Mouse (Mus musculus) MEL (cell line): Measurements from ENCODE around the gene Megf9. TPM values are rescaled to one million over a fixed set of nuclear protein-coding genes. Genes with fewer than 3 reads are reported as not detected.

Experiments used
- DNase-seq: peaks from one replicate; pipeline ENCODE4 v3.0.0; 2011; ENCODE audit warnings: low read depth, low spot score
- H3K27ac ChIP-seq: 2 replicates; pipeline ENCODE4 v1.5.1; 2012; ENCODE audit warnings: low read depth, mild to moderate bottlenecking, control low read depth, low read length, moderate library complexity; ENCODE audit not compliant: control insufficient read depth
- H3K27me3 ChIP-seq, 2 experiments: fragments of 150-350 bp in 1 of 2; sonication (generic) in 1 of 2; 2 replicates each; pipeline ENCODE4 v1.6.1; 2012; ENCODE audit warnings: low read length in 2 of 2, mild to moderate bottlenecking in 2 of 2, improper control_type of control experiment in 1 of 2, moderate library complexity in 1 of 2; ENCODE audit not compliant: insufficient read depth in 2 of 2, control insufficient read depth in 1 of 2
- H3K36me3 ChIP-seq, 2 experiments: 2 replicates each; pipeline ENCODE4 v1.6.1; 2012 to 2014; ENCODE audit warnings: low read length in 2 of 2, improper control_type of control experiment in 1 of 2, inconsistent platforms in 1 of 2, mild to moderate bottlenecking in 1 of 2; ENCODE audit not compliant: insufficient read depth in 2 of 2, control insufficient read depth in 1 of 2
- H3K4me1 ChIP-seq, 2 experiments: fragments of 150-350 bp in 1 of 2; sonication (generic) in 1 of 2; 2 replicates each; pipeline ENCODE4 v1.6.1; 2012; ENCODE audit warnings: low read length in 2 of 2, improper control_type of control experiment in 1 of 2, mild to moderate bottlenecking in 1 of 2; ENCODE audit not compliant: insufficient read depth in 2 of 2, control insufficient read depth in 1 of 2
- H3K4me3 ChIP-seq, 2 experiments: fragments of 150-350 bp in 1 of 2; sonication (generic) in 1 of 2; 2 replicates each; pipeline ENCODE4 v1.5.1; 2012; ENCODE audit warnings: low read depth in 2 of 2, low read length in 2 of 2, mild to moderate bottlenecking in 2 of 2, moderate library complexity in 2 of 2, control low read depth in 1 of 2, improper control_type of control experiment in 1 of 2; ENCODE audit not compliant: control insufficient read depth in 1 of 2, insufficient read depth in 1 of 2
- H3K79me2 ChIP-seq: 2 replicates; pipeline ENCODE4 v1.6.1; 2012; ENCODE audit warnings: mild to moderate bottlenecking, low read length, moderate library complexity; ENCODE audit not compliant: control insufficient read depth, poor library complexity, insufficient read depth
- H3K9ac ChIP-seq: 2 replicates; pipeline ENCODE4 v1.6.1; 2012; ENCODE audit warnings: low read depth, mild to moderate bottlenecking, control low read depth, low read length, moderate library complexity; ENCODE audit not compliant: control insufficient read depth, poor library complexity, severe bottlenecking
- H3K9me3 ChIP-seq: fragments of 150-350 bp; sonication (generic); replicated peaks from 2 replicates; pipeline ENCODE4 v1.6.1; 2012; ENCODE audit warnings: mild to moderate bottlenecking, low read length, improper control_type of control experiment, moderate library complexity; ENCODE audit not compliant: insufficient read depth
- CHD1 ChIP-seq: IDR thresholded peaks from 2 replicates; pipeline ENCODE4 v1.6.1; 2012; ENCODE audit warnings: low read depth, mild to moderate bottlenecking, inconsistent platforms, low read length, improper control_type of control experiment
- CTCF ChIP-seq, 3 experiments: IDR thresholded peaks in 2 of 3; conservative IDR thresholded peaks in 1 of 3; 2 replicates each; pipeline ENCODE4 v1.5.1; 2011 to 2012; ENCODE audit warnings: low read length in 3 of 3, low read depth in 2 of 3, mild to moderate bottlenecking in 2 of 3, improper control_type of control experiment in 1 of 3, inconsistent platforms in 1 of 3, mixed read lengths in 1 of 3, moderate library complexity in 1 of 3; ENCODE audit not compliant: control insufficient read depth in 1 of 3, insufficient read depth in 1 of 3, poor library complexity in 1 of 3, severe bottlenecking in 1 of 3
- E2F4 ChIP-seq: IDR thresholded peaks from 2 replicates; pipeline ENCODE4 v1.6.1; 2011; ENCODE audit warnings: low read depth, low read length, improper control_type of control experiment, borderline replicate concordance
- ELF1 ChIP-seq: IDR thresholded peaks from 2 replicates; pipeline ENCODE4 v1.6.1; 2014; ENCODE audit warnings: low read depth, mild to moderate bottlenecking, inconsistent platforms, low read length, improper control_type of control experiment, moderate library complexity
- ETS1 ChIP-seq: IDR thresholded peaks from 2 replicates; pipeline ENCODE4 v1.6.1; 2012; ENCODE audit warnings: low read depth, mild to moderate bottlenecking, inconsistent platforms, low read length, improper control_type of control experiment, moderate library complexity
- GABPA ChIP-seq: IDR thresholded peaks from 2 replicates; pipeline ENCODE4 v1.6.1; 2012; ENCODE audit warnings: low read depth, mild to moderate bottlenecking, inconsistent platforms, low read length, improper control_type of control experiment, moderate library complexity
- JUND ChIP-seq: IDR thresholded peaks from 2 replicates; pipeline ENCODE4 v1.6.1; 2011; ENCODE audit warnings: low read depth, mild to moderate bottlenecking, improper control_type of control experiment, low read length
- KAT2A ChIP-seq: conservative IDR thresholded peaks from 2 replicates; pipeline ENCODE4 v1.6.1; 2012; ENCODE audit warnings: low read depth, low read length, improper control_type of control experiment, inconsistent platforms
- MAFK ChIP-seq: IDR thresholded peaks from 2 replicates; pipeline ENCODE4 v1.6.1; 2011; ENCODE audit warnings: low read depth, mild to moderate bottlenecking, low read length, improper control_type of control experiment, borderline replicate concordance
- MAX ChIP-seq: IDR thresholded peaks from 2 replicates; pipeline ENCODE4 v1.6.1; 2011; ENCODE audit warnings: low read length, improper control_type of control experiment
- MAZ ChIP-seq: IDR thresholded peaks from 2 replicates; pipeline ENCODE4 v1.6.1; 2012; ENCODE audit warnings: low read depth, mild to moderate bottlenecking, inconsistent platforms, low read length, improper control_type of control experiment
- MEF2A ChIP-seq: IDR thresholded peaks from 2 replicates; pipeline ENCODE4 v1.6.1; 2014; ENCODE audit warnings: low read depth, mild to moderate bottlenecking, inconsistent platforms, low read length, improper control_type of control experiment; ENCODE audit not compliant: poor library complexity, insufficient replicate concordance, severe bottlenecking; ENCODE audit errors: extremely low read depth
- NELFE ChIP-seq: IDR thresholded peaks from 2 replicates; pipeline ENCODE4 v1.6.1; 2011; ENCODE audit warnings: low read depth, low read length, improper control_type of control experiment
- POLR2AphosphoS2 ChIP-seq: IDR thresholded peaks from 2 replicates; pipeline ENCODE4 v1.6.1; 2011; ENCODE audit warnings: low read length, improper control_type of control experiment
- POLR2AphosphoS5 ChIP-seq: IDR thresholded peaks from 2 replicates; pipeline ENCODE4 v1.6.1; 2012; ENCODE audit warnings: low read depth, borderline replicate concordance, mild to moderate bottlenecking, inconsistent platforms, low read length, moderate library complexity, mixed read lengths
- RCOR1 ChIP-seq: IDR thresholded peaks from 2 replicates; pipeline ENCODE4 v1.6.1; 2012; ENCODE audit warnings: low read depth, mild to moderate bottlenecking, inconsistent platforms, low read length, improper control_type of control experiment
- SMC3 ChIP-seq: IDR thresholded peaks from 2 replicates; pipeline ENCODE4 v1.6.1; 2011; ENCODE audit warnings: low read depth, low read length, improper control_type of control experiment
- TAL1 ChIP-seq: IDR thresholded peaks from 2 replicates; pipeline ENCODE4 v1.6.1; 2012; ENCODE audit warnings: mild to moderate bottlenecking, inconsistent platforms, low read length, moderate library complexity, mixed read lengths
- TCF12 ChIP-seq: IDR thresholded peaks from 2 replicates; pipeline ENCODE4 v1.6.1; 2014; ENCODE audit warnings: low read depth, mild to moderate bottlenecking, inconsistent platforms, low read length, improper control_type of control experiment, moderate library complexity
- UBTF ChIP-seq: IDR thresholded peaks from 2 replicates; pipeline ENCODE4 v1.6.1; 2012; ENCODE audit warnings: low read depth, mild to moderate bottlenecking, inconsistent platforms, low read length, improper control_type of control experiment, moderate library complexity, borderline replicate concordance; ENCODE audit not compliant: insufficient read depth
- USF1 ChIP-seq: IDR thresholded peaks from 2 replicates; pipeline ENCODE4 v1.6.1; 2014; ENCODE audit warnings: low read depth, mild to moderate bottlenecking, inconsistent platforms, low read length, improper control_type of control experiment, moderate library complexity
- USF2 ChIP-seq, 2 experiments: IDR thresholded peaks; 2 replicates each; pipeline ENCODE4 v1.6.1; 2011 to 2012; ENCODE audit warnings: improper control_type of control experiment in 2 of 2, low read length in 2 of 2, borderline replicate concordance in 1 of 2, inconsistent platforms in 1 of 2, low read depth in 1 of 2, mild to moderate bottlenecking in 1 of 2; ENCODE audit not compliant: insufficient read depth in 1 of 2
- ZC3H11A ChIP-seq: IDR thresholded peaks from 2 replicates; pipeline ENCODE4 v1.6.1; 2012; ENCODE audit warnings: low read depth, mild to moderate bottlenecking, inconsistent platforms, low read length, improper control_type of control experiment
- ZKSCAN1 ChIP-seq: IDR thresholded peaks from 2 replicates; pipeline ENCODE4 v1.6.1; 2012; ENCODE audit warnings: low read depth, mild to moderate bottlenecking, inconsistent platforms, low read length, improper control_type of control experiment, moderate library complexity
- ZMIZ1 ChIP-seq: IDR thresholded peaks from 2 replicates; pipeline ENCODE4 v1.6.1; 2012; ENCODE audit warnings: low read depth, mild to moderate bottlenecking, inconsistent platforms, low read length, improper control_type of control experiment, moderate library complexity
- polyA plus RNA-seq, 2 experiments: library from polyadenylated mRNA; stranded (reverse) in 1 of 2; unstranded in 1 of 2; fragments of >175 nt in 1 of 2; fragments of >200 nt in 1 of 2; gene quantifications; 2 replicates each; pipeline versions ENCODE4 v1.2.1 to v1.2.4; 2012; ENCODE audit warnings: low replicate concordance in 2 of 2, low read depth in 1 of 2; ENCODE audit not compliant: insufficient read length in 2 of 2, insufficient read depth in 1 of 2, missing spikeins in 1 of 2
- total RNA-seq: library from RNA; depleted of rRNA; stranded (reverse); fragments of 300-350 nt; gene quantifications from 2 replicates; pipeline ENCODE4 v1.2.3, GENCODE M21; 2012

Gene Megf9
- total and polyA plus RNA-seq, 3 experiments = 2.1 to 3.2 TPM; not detected in 1

- no peak for TF ChIP-seq ZMIZ1
- no peak for TF ChIP-seq GABPA
- TF ChIP-seq UBTF = no peak
- no peak for TF ChIP-seq MEF2A
- no peak for TF ChIP-seq ETS1
- TF ChIP-seq MAZ = no peak
- TF ChIP-seq CHD1 = no peak
- no peak for TF ChIP-seq JUND
- TF ChIP-seq MAFK = no peak
- TF ChIP-seq ZKSCAN1 = no peak
- no peak for TF ChIP-seq USF2 (IDR thresholded peaks at IDR 0.05; ENCODE audit: borderline replicate concordance in 1 of 2, insufficient read depth in 1 of 2, low read depth in 1 of 2, low read length in 2 of 2)
- TF ChIP-seq POLR2AphosphoS2 = no peak
- no peak overlapping the region for H3K9ac ChIP-seq
- H3K4me1 ChIP-seq = no peaks in the 10 kb centered on the region
- no peak overlapping the region for H3K27ac ChIP-seq
- no peaks in the 10 kb centered on the region for H3K9me3 ChIP-seq
- H3K4me3 ChIP-seq = no peak overlapping the region
- H3K36me3 ChIP-seq = no peaks in the 10 kb centered on the region
- no peak for DNase-seq
- H3K27me3 ChIP-seq = no peaks in the 10 kb centered on the region
- no peaks in the 10 kb centered on the region for H3K79me2 ChIP-seq
Measured at GRCm38 (mm10) chr4:70481931-70482330, 52.9 kb downstream of the Megf9 start.

GRCm38 (mm10) chr4:70471398-70471797 is 63.4 kb downstream of the Megf9 start:
- Histone ChIP-seq H3K9me3 (no peaks in the 10 kb centered on the region), H3K27ac (no peak overlapping the region)

More at GRCm38 (mm10) chr4:70471398-70471797, 63.4 kb downstream of the Megf9 start:
- Histone ChIP-seq H3K4me1 (no peaks in the 10 kb centered on the region), H3K36me3 (no peaks in the 10 kb centered on the region), H3K27me3 (no peaks in the 10 kb centered on the region), H3K4me3 (no peak overlapping the region), H3K79me2 (no peaks in the 10 kb centered on the region), H3K9ac (no peak overlapping the region)
- TF ChIP-seq USF1 (no peak), ETS1 (no peak), NELFE (no peak), POLR2AphosphoS5 (no peak), TAL1 (no peak), ELF1 (no peak), POLR2AphosphoS2 (no peak), E2F4 (no peak), USF2 (IDR thresholded peaks at IDR 0.05; ENCODE audit: borderline replicate concordance in 1 of 2, insufficient read depth in 1 of 2, low read depth in 1 of 2, low read length in 2 of 2) (no peak), MAZ (no peak), SMC3 (no peak), ZMIZ1 (no peak), KAT2A (no peak), MAX (no peak), RCOR1 (no peak), TCF12 (no peak), ZC3H11A (no peak), CTCF (IDR thresholded peaks at IDR 0.05 in 2 of 3, conservative IDR thresholded peaks at IDR 0.05 in 1 of 3; ENCODE audit: control insufficient read depth in 1 of 3, insufficient read depth in 1 of 3, low read depth in 2 of 3, low read length in 3 of 3, poor library complexity in 1 of 3, severe bottlenecking in 1 of 3) (no peak)
- no peak for DNase-seq
